Mouse (Mus musculus) spleen, postnatal 10 days (tissue): ENCODE results near the gene Phc3.

Source experiments
- DNase-seq, 2 experiments: peaks; one replicate each; pipeline ENCODE4 v3.0.0; 2021 to 2022; ENCODE audit warnings: low spot score in 2 of 2

Gene Phc3

GRCm38 (mm10) chr3:30969104-30969581, at the start of gene Phc3:
Phc3 (minus strand) TSS chr3:30969415.
- peak; percentile 85 to 93 for DNase-seq

DNA sequence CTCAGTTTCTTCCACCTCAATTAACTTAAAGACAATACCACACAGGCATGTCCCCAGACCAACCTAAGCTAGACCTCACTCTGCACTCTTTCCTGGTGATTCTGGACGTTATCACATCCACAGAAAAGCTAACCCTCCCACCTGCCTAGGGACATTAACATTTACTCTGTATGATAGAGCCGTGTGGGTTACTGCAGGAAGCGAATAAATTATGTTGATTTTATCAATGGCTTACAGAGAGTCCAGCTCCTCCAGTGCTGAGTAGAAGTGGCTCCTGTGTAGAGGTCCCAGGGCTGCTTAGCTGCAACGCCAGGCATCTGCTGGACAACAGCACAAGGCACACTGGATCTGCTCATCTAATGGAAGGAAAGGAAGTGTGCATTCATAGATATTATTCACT, 48.4 kb upstream of the Phc3 start:
- no peak for DNase-seq

DNA sequence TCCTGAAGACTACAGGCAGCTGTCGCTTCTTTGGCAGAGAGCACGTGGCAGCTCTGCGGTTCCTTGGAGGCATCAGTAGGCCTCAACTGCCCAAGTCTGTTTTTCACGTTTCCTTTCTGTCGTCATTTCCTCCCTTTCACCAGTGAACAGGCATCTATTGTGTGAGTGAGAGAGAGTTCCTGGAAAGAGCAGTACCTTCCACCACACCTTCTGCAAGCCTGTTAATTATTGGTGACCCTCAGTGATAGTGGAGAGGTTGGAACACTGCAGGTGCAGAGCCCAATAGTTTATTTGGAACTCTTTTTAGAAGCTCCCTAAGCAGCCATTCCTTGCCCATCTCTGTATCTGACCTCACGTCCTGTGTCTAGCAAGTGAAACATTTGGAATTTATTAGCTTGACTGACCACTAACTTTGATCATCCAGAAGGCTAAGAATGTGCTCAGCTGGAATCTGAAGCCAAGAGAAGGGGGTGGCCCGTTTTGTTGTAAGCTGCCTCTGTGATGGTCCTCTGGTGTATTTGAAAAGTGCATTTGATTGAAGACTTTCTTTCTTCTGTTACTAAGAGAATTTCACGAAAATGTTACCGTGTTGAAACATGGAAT, 47.5 kb upstream of the Phc3 start:
- no peak for DNase-seq

DNA sequence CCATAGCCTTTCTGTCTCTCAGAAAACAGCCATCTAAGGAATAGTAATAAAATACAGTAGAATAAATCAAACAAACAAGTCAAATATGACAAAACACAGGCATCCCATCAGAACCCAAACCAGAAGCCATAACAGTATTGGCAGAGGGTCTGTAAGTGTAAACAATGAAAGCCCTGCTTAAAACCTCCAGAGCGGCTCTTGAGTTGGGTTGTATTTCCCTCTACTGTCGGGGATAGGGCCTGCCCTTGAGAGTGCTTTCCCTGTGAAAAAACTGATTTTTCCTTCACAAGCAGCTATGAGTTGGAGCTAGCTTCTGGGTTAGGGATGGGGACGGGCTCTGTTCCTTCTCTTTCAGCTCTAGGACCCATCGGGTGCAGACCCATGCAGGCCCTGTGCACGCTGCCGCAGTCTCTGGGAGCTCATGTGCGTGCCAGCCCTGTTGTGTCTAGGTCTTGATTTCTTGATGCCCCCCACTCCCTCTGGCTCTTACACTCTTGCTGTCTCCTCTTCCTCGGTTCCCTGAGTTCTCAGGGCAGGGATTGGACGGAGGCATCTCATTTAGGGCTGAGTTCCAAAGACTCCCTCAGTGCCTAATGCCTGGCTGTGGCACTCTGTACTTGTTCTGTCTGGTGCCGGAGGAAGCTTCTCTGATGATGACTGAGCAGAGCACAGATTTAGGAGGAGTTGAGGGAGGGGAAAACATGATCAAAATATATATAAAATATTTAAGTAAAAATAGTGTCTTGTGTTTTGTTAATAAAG, 46.6 kb upstream of the Phc3 start:
- DNase-seq = no peak

GRCm38 (mm10) chr3:31014374-31014773, 45.2 kb upstream of the Phc3 start:
- no peak for DNase-seq

- no peak for DNase-seq
Observed at GRCm38 (mm10) chr3:31004320-31005209, 35.4 kb upstream of the Phc3 start.

DNA sequence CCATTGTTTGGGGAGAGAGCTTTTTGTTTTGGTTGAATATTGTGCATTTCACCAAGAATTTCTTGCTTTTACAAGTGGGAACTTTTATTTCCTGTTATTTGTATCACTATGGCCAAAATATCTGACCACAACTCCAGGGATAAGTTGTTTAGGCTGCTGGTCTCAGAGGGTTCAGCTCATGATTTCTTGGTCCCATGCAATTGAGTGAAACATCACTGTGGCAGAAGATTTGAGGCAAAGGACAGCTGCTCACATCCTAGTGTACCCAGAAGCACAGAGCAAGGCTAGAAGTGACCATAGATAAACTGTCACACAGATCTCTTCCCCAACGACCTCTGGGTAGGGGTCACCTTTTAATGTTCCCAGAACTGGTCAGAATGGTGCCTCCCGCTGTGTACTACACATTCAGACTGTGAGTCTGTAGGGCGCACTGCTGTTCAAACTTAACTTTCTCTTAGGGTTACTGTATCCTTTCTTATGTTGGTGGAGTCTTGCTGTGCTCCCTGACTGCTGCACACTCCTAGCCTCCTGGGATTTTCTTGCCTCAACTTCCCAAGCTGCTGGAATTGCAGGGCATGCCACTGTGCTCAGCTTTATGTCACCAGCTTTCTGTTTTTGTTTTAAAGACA, 31.9 kb upstream of the Phc3 start:
- no peak for DNase-seq

GRCm38 (mm10) chr3:31000018-31000407, 30.8 kb upstream of the Phc3 start:
- DNase-seq = peak in 1 of 2 experiments; percentile 36

GRCm38 (mm10) chr3:30999401-31000017, 30.3 kb upstream of the Phc3 start:
- DNase-seq = no peak

GRCm38 (mm10) chr3:30996688-30997014, 27.4 kb upstream of the Phc3 start:
- no peak for DNase-seq

GRCm38 (mm10) chr3:30995899-30996687, 26.9 kb upstream of the Phc3 start:
- no peak for DNase-seq

DNA sequence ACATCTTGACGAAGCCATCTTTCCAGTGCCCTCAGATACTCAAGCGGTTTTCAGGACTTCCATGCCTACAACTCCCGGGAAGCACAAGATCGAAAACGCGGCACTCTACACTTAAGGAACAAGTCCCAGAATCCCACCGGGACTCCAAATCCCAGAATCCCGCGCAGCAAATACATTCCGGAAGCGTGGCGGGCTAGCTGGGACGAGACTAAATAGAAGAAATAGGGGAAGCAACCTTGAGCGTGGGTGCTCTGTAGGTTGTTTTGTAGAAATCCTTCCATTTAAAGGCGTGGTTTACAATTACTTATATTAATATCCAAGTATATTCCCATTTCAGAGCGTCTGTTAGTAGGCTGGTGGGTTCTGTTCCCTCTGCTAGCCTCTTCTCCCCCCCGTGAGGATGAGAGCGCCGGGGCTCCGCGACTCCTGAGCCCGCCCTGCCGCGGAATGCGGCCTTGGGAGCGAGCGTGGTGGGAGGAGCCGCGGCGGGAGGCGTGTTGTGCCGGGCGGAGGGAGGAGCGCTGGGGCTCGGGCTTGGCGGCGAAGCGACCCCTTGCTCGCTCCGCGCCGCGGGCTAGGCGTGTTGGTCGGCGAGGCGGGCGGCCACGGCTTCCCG, 26.2 kb upstream of the Phc3 start, which contains the start of gene Prkci:
Gene Prkci, plus strand, starts transcription at position 465 of the 616 bp plus-strand sequence.
- DNase-seq = peak; percentile 86 to 94

- DNase-seq = no peak
Observed at GRCm38 (mm10) chr3:30994859-30995258, 25.6 kb upstream of the Phc3 start.

DNA sequence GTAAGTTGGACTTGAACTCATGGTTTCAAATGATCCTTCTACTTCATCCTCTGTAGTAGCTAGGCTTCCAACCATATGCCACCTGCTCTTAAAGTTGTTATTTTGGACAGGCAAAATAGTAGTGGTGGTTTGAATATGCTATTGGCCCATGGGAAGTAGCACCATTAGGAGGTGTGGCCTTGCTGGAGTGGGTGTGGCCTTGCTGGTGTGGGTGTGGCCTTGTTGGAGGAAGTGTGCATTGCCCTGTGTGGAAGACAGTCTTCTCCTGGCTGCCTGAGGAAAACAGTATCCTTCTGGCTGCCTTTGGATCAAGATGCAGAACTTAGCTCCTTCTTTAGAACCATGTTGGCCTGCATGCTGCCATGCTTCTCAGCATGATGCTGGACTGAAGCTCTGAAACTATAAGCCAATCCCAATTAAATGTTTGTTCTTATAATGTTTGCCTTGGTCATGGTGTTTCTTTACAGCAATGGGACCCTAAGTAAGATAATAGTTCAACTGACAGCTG, 23.9 kb upstream of the Phc3 start:
- peak in 1 of 2 experiments; percentile 69 for DNase-seq

- no peak for DNase-seq
Observed at GRCm38 (mm10) chr3:30992161-30992560, 22.9 kb upstream of the Phc3 start.

- DNase-seq = peak in 1 of 2 experiments; percentile 70
Observed at GRCm38 (mm10) chr3:30987396-30988318, 18.4 kb upstream of the Phc3 start.

DNA sequence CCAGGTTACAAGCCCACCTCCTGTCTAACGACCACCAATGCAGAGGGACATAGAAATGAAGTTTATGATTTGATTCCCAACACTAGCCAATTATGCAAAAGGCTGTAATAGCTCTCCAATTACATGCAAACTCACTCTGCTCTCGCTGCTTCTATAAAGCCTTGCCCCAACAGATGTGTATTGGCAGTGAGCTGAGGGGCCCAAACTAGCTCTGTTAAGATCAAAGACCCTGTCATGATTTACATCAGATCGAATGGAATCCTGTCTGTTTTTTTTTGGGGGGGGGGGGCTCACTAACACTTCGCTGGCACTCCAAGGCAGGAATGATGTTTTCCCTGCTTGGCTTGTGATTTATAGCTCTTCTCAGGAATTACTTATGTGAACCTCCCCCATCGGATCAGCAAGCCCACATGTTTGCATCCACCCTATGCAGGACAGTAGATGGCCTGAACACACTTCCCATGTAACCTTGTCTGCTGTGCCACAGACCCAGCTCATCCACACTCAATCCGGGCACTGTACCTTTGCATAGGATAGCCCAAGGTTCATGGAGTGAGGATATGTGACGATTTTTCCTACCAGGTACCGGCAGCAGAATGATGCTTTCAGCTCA, 13.8 kb upstream of the Phc3 start:
- DNase-seq = no peak

GRCm38 (mm10) chr3:30981616-30982380, 12.6 kb upstream of the Phc3 start:
- no peak for DNase-seq
